Mouse (Mus musculus) limb, embryonic 11.5 days (tissue): ENCODE data around the gene Tcea3. TPM values are rescaled to one million over a fixed set of nuclear protein-coding genes. Genes with fewer than 3 reads are reported as not detected.

Experiments
- ATAC-seq: fragments of 200-750 bp; cut with Nextera tagmentation; 2 replicates; pipeline ENCODE4 v1.8.0; 2017; ENCODE audit warnings: low read depth; ENCODE audit not compliant: insufficient number of reproducible peaks, low FRiP score, low TSS enrichment
- DNase-seq: peaks from one replicate; pipeline ENCODE4 v3.0.0-alpha.2; 2015; ENCODE audit warnings: low spot score
- H3K27ac ChIP-seq: fragments of 300-500 bp; sonication (generic); replicated peaks from 2 replicates; pipeline ENCODE4 v1.5.1; 2014; ENCODE audit warnings: low read depth, mild to moderate bottlenecking, low read length
- H3K27me3 ChIP-seq: fragments of 300-500 bp; sonication (generic); 2 replicates; pipeline ENCODE4 v1.6.1; 2014; ENCODE audit warnings: mild to moderate bottlenecking, low read length, mixed read lengths; ENCODE audit not compliant: control insufficient read depth, insufficient read depth
- H3K36me3 ChIP-seq: fragments of 300-500 bp; sonication (generic); 2 replicates; pipeline ENCODE4 v1.6.1; 2014; ENCODE audit warnings: mild to moderate bottlenecking, low read length, moderate library complexity, mixed read lengths; ENCODE audit not compliant: control insufficient read depth, insufficient read depth
- H3K4me1 ChIP-seq: fragments of 300-500 bp; sonication (generic); 2 replicates; pipeline ENCODE4 v1.6.1; 2014; ENCODE audit warnings: low read length, mixed read lengths; ENCODE audit not compliant: control insufficient read depth, insufficient read depth
- H3K4me2 ChIP-seq: fragments of 300-500 bp; sonication (generic); 2 replicates; pipeline ENCODE4 v1.6.1; 2014; ENCODE audit warnings: low read depth, mild to moderate bottlenecking, moderate library complexity; ENCODE audit not compliant: severe bottlenecking
- H3K4me3 ChIP-seq: fragments of 300-500 bp; sonication (generic); 2 replicates; pipeline ENCODE4 v1.5.1; 2014; ENCODE audit warnings: low read depth, low read length
- H3K9ac ChIP-seq: fragments of 300-500 bp; sonication (generic); 2 replicates; pipeline ENCODE4 v1.6.1; 2014; ENCODE audit warnings: mild to moderate bottlenecking, low read length
- H3K9me3 ChIP-seq: fragments of 300-500 bp; sonication (generic); 2 replicates; pipeline ENCODE4 v1.6.1; 2016; ENCODE audit warnings: low read length; ENCODE audit not compliant: control insufficient read depth
- WGBS: fragments of 180-500 bp; shearing (Covaris S2); extraction: QIAGEN DNeasy Blood & Tissue Kit; methylation state at CpG from one replicate; pipeline ENCODE4 v1.1.7; 2014; 5-methylcytosine and 5-hydroxymethylcytosine counted together
- polyA plus RNA-seq: library from polyadenylated mRNA; unstranded; fragments of >200 nt; fragmentation: Nextera tagmentation; extraction: Ambion mirVana; gene quantifications from 2 replicates; pipeline ENCODE4 v1.2.1, GENCODE M21; 2014

The Tcea3 gene
- polyA plus RNA-seq, 1 experiment from 2014 or later: 3.1 TPM

DNA sequence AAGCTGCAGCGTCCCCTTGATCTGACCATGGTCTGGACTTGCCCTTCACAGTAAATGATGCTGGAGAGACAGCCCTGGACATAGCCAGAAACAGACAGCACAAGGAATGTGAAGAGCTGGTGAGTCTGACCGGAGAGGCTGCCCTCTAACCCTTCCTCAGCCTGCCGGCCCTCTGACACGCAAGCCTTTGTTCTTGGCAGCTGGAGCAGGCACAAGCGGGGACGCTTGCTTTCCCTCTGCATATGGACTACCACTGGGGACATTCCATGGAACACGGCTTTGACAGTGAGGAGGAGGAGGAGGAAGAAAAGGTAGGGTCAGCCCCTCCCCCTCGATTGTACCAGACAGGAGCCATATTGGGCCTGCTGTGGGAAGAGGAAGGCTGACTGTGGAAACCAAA lies 6.6 kb upstream of the Tcea3 start:
- H3K4me2 ChIP-seq: no peak overlapping the region
- WGBS: 55% methylated on average over 8 of the region's 8 CpGs
- ATAC-seq (no peak), DNase-seq (no peak)
- no peak overlapping the region for H3K4me3 ChIP-seq
- peaks cover 7% of the 10 kb centered on the region; the same call in 1 of the 2 replicates for H3K4me1 ChIP-seq
- H3K36me3 ChIP-seq: no peaks in the 10 kb centered on the region
- H3K27me3 ChIP-seq: peaks cover 36% of the 10 kb centered on the region
- H3K9me3 ChIP-seq: no peaks in the 10 kb centered on the region; the same call in 1 of the 2 replicates
- H3K9ac ChIP-seq: no peak overlapping the region
- no peak overlapping the region for H3K27ac ChIP-seq

DNA sequence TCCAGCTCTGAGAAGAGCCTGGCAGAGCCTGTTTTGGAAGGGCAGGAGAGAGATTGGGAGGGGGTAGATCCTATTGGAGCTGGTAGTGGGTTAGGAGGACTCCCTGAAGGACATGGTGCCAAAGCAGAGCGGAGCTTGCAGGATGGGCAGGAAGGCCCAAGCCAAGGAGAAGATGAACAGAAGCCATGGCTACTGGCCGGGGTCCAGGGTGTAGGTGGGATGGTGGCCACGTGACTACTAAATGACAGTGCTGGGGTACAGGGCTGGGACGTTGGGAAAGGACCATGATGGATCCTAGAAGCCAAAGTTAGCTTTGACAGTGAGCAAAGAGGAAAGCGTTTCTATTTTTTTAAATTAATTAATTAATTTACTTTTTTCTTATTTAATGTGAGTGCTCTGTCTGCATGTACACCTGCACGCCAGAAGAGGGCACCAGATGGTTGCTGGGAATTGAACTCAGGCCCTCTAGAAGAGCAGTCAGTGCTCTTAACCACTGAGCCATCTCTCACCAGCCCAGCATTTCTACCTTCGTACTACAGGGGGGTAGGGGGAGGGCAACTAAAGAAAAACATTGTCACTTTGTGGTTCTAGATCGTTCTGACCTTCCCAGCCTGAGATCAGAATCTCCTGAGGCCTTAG lies 5.3 kb upstream of the Tcea3 start:
- H3K36me3 ChIP-seq: no peaks in the 10 kb centered on the region
- 44% methylated on average over 8 of the region's 8 CpGs for WGBS
- peaks cover 48% of the 10 kb centered on the region for H3K27me3 ChIP-seq
- no peaks in the 10 kb centered on the region; the same call in 1 of the 2 replicates for H3K9me3 ChIP-seq
- H3K4me1 ChIP-seq: peaks cover 19% of the 10 kb centered on the region
- no peak overlapping the region for H3K27ac ChIP-seq
- H3K9ac ChIP-seq: no peak overlapping the region
- no peak overlapping the region for H3K4me2 ChIP-seq
- no peak overlapping the region for H3K4me3 ChIP-seq
- ATAC-seq (no peak), DNase-seq (no peak)

DNA sequence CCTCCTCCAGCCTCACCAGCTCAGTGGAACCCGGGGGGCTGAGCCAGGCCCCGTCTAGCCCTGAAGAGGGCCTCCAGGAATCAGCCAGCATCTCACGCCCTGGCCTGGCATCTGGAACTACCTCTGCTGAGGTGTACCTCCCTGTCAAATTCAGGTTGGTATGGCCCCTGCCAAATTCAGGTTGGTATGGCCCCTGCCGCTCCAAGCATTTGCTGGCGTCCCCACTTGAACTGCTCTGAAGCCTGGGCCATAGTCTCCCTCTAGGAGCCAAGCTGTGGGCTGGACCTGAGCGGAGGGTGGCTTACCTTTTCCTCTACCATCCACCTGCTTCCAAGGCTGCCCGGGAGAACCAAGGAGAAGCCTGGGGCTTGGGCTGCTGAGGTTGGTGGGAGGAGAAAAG lies 4.8 kb upstream of the Tcea3 start:
- ATAC-seq (no peak), DNase-seq (no peak)
- no peak overlapping the region for H3K4me3 ChIP-seq
- no peaks in the 10 kb centered on the region for H3K36me3 ChIP-seq
- H3K27me3 ChIP-seq: peaks cover 49% of the 10 kb centered on the region
- H3K4me1 ChIP-seq: peaks cover 24% of the 10 kb centered on the region
- H3K27ac ChIP-seq: no peak overlapping the region
- 76% methylated on average over 7 of the region's 7 CpGs for WGBS
- H3K4me2 ChIP-seq: no peak overlapping the region
- no peaks in the 10 kb centered on the region; the same call in 1 of the 2 replicates for H3K9me3 ChIP-seq
- no peak overlapping the region for H3K9ac ChIP-seq

DNA sequence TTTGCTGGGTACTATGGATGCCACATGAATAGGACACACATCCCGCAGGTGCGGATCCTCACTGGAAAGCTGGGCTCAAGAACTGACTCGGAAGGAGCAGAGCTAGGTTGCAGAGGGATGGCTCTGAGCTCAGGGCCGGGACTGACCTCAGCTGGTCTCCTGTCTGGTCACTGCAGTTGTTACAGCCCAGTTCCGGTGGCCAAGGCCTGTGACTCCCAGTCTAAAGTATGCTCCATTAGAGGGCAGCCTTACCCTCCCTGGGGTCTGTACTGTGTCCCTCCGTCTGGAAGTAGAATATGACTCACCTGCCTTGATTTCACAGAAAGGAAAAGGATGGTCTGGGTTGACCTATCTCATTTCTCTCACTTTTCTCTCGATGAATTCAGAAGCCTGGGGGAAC lies 3.3 kb upstream of the Tcea3 start:
- DNase-seq (no peak), ATAC-seq (no peak)
- Histone ChIP-seq H3K36me3 (no peaks in the 10 kb centered on the region), H3K9ac (no peak overlapping the region), H3K4me2 (no peak overlapping the region), H3K4me1 (peaks cover 32% of the 10 kb centered on the region), H3K27ac (no peak overlapping the region), H3K4me3 (no peak overlapping the region), H3K9me3 (no peaks in the 10 kb centered on the region; the same call in 1 of the 2 replicates), H3K27me3 (peaks cover 49% of the 10 kb centered on the region)
- WGBS: 61% methylated on average over 7 of the region's 7 CpGs

DNA sequence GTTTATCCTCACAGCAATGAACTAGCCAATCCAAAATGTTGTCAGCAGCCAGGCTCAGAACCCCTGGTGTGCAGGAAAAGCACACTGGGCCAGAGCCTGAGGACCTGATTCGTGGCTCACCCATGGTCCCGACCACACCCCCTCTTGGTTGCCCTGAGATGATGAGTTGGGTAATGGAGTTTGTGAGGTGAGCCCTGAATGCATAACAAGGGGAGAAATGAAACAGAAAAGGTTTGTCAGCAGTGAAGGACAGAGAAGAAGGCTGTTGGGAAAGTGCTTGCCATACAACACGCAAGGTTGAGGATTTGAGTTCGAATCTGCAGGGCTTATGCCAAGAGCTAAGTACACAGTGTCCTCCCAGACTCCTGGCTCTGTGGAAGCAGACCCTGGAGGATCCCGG lies 1.8 kb upstream of the Tcea3 start:
- ATAC-seq (no peak), DNase-seq (no peak)
- peaks cover 36% of the 10 kb centered on the region for H3K4me1 ChIP-seq
- no peak overlapping the region for H3K4me3 ChIP-seq
- H3K4me2 ChIP-seq: no peak overlapping the region
- no peaks in the 10 kb centered on the region for H3K9me3 ChIP-seq
- H3K27ac ChIP-seq: no peak overlapping the region
- WGBS: 39% methylated on average over 5 of the region's 5 CpGs
- H3K36me3 ChIP-seq: no peaks in the 10 kb centered on the region
- no peak overlapping the region for H3K9ac ChIP-seq
- peaks cover 53% of the 10 kb centered on the region for H3K27me3 ChIP-seq

GRCm38 (mm10) chr4:136246568-136246969 lies 960 bp upstream of the Tcea3 start:
- H3K36me3 ChIP-seq: no peaks in the 10 kb centered on the region
- peak overlapping the region; percentile 94; the same call in 1 of the 2 replicates for H3K4me2 ChIP-seq
- DNase-seq: peak; percentile 37
- H3K9ac ChIP-seq: no peak overlapping the region
- ATAC-seq: no peak
- WGBS: 2% methylated on average over 12 of the region's 12 CpGs
- no peak overlapping the region for H3K27ac ChIP-seq
- H3K27me3 ChIP-seq: peaks cover 55% of the 10 kb centered on the region
- no peak overlapping the region for H3K4me3 ChIP-seq
- H3K9me3 ChIP-seq: no peaks in the 10 kb centered on the region
- H3K4me1 ChIP-seq: peaks cover 36% of the 10 kb centered on the region

DNA sequence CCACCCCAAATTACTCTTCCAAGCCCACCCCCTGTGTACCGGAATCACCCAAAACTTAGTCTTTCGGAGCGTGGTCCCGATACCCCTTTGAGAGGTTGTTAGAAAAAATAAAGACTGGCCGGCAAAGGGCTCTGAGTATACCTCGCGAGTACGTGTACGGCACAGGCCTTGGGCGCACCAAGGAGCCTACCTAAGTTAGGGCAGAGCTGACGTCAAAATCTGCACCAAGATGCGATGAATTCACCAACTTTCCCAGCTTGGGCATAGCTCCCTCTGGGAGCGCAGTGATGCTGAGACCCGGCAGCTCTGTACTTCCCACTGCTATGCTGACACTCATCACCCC lies 172 bp upstream of the Tcea3 start:
- H3K27ac ChIP-seq: no peak overlapping the region
- H3K4me2 ChIP-seq: peak overlapping the region; percentile 94
- peaks cover 36% of the 10 kb centered on the region for H3K4me1 ChIP-seq
- peaks cover 55% of the 10 kb centered on the region for H3K27me3 ChIP-seq
- no peaks in the 10 kb centered on the region for H3K9me3 ChIP-seq
- H3K36me3 ChIP-seq: no peaks in the 10 kb centered on the region
- WGBS: 1% methylated on average over 14 of the region's 14 CpGs
- peak overlapping the region; percentile 47 for H3K4me3 ChIP-seq
- DNase-seq (no peak), ATAC-seq (no peak)
- no peak overlapping the region for H3K9ac ChIP-seq

DNA sequence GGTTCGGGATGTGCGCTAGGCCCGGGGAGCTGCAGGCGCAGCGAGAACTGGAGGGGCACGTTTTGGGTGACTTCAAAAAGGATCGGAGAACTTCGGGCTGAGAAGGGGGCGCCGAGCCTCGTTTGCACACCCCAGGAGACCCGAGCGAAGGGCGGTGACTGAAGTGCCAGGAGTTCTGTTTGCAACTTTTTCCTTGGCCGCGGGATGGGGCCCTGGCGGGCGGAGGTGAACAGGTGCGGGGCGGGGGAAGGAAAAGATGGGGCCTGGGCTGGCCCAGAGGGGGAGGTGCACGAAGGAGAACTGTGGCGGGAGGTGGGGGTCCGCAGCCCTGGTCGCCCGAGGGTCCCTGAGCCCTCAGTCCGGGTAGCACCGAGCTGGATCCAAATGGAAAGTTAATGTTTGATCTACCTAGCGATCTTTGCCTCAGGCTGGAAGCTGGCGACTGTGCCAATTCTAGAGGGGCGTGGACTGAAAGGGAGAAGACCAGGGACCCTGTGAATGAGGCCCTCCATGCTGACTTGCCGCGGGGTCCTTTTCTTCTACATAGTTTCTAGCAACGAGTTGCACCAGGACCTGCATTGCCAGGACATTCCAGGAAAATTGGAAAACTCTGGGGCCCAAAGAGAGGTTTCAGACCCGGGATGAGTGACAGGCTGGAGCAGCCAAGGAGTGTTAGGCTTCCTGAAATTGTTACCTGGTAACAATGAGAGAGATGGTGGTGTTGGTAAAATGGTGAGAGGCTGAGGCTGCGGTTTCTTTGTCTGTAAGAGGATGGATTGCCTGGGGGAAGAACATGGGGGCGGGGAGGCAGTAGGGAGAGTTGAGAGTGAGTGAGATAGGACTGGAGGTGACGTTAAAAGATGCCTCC lies 1.2 kb downstream of the Tcea3 start:
- Histone ChIP-seq H3K9me3 (no peaks in the 10 kb centered on the region), H3K4me1 (peaks cover 36% of the 10 kb centered on the region), H3K27me3 (peaks cover 55% of the 10 kb centered on the region), H3K9ac (0 out of 2 replicates have a peak overlapping the region, but pooled peaks have one; percentile 3), H3K4me3 (peak overlapping the region; percentile 47), H3K36me3 (no peaks in the 10 kb centered on the region), H3K4me2 (peak overlapping the region; percentile 94), H3K27ac (no peak overlapping the region)
- no peak for ATAC-seq
- under 1% methylated on average over 36 of the region's 37 CpGs for WGBS
- DNase-seq: peak; percentile 61
